Mouse (Mus musculus): ENCODE results near the gene Tns3. TPM values are rescaled to one million over a fixed set of nuclear protein-coding genes. Genes with fewer than 3 reads are reported as not detected.

Gene Tns3
- total RNA-seq (2015; ENCODE audit: low replicate concordance) (3.7 and 5.6 TPM in 2 replicates), total RNA-seq (2017; ENCODE audit: low replicate concordance) (2.2 and 4.8 TPM in 2 replicates)

GRCm38 (mm10) chr11:8664393-8664743 lies at the start of gene Tns3:
Gene Tns3, minus strand, starts transcription at chr11:8664535.
- ATAC-seq (replicated peaks; ENCODE audit: low FRiP score, poor library complexity, severe bottlenecking) = no peak

- ATAC-seq (replicated peaks; ENCODE audit: low FRiP score, poor library complexity, severe bottlenecking) = no peak
Measured at GRCm38 (mm10) chr11:8706246-8707041, 42.1 kb upstream of the Tns3 start.

- ATAC-seq (replicated peaks; ENCODE audit: low FRiP score, poor library complexity, severe bottlenecking) = no peak
Measured at GRCm38 (mm10) chr11:8705156-8705555, 40.8 kb upstream of the Tns3 start.

- no peak for ATAC-seq (replicated peaks; ENCODE audit: low FRiP score, poor library complexity, severe bottlenecking)
Measured at GRCm38 (mm10) chr11:8703876-8704275, 39.5 kb upstream of the Tns3 start.

GRCm38 (mm10) chr11:8702532-8702886 lies 38.2 kb upstream of the Tns3 start:
- ATAC-seq (replicated peaks; ENCODE audit: low FRiP score, poor library complexity, severe bottlenecking) = no peak

GRCm38 (mm10) chr11:8701845-8702531 lies 37.7 kb upstream of the Tns3 start:
- no peak for ATAC-seq (replicated peaks; ENCODE audit: low FRiP score, poor library complexity, severe bottlenecking)

- no peak for ATAC-seq (replicated peaks; ENCODE audit: low FRiP score, poor library complexity, severe bottlenecking)
Measured at GRCm38 (mm10) chr11:8701400-8701799, 37.1 kb upstream of the Tns3 start.

GRCm38 (mm10) chr11:8700641-8701221 lies 36.4 kb upstream of the Tns3 start:
- ATAC-seq (replicated peaks; ENCODE audit: low FRiP score, poor library complexity, severe bottlenecking) = no peak

GRCm38 (mm10) chr11:8699777-8700176 lies 35.4 kb upstream of the Tns3 start:
- ATAC-seq (replicated peaks; ENCODE audit: low FRiP score, poor library complexity, severe bottlenecking) = no peak

- ATAC-seq (replicated peaks; ENCODE audit: low FRiP score, poor library complexity, severe bottlenecking) = no peak
Measured at GRCm38 (mm10) chr11:8697670-8698069, 33.3 kb upstream of the Tns3 start.

GRCm38 (mm10) chr11:8694096-8694495 lies 29.8 kb upstream of the Tns3 start:
- ATAC-seq (replicated peaks; ENCODE audit: low FRiP score, poor library complexity, severe bottlenecking) = no peak

- ATAC-seq (replicated peaks; ENCODE audit: low FRiP score, poor library complexity, severe bottlenecking) = no peak
Measured at GRCm38 (mm10) chr11:8692536-8693471, 28.5 kb upstream of the Tns3 start.

- ATAC-seq (replicated peaks; ENCODE audit: low FRiP score, poor library complexity, severe bottlenecking) = no peak
Measured at GRCm38 (mm10) chr11:8692162-8692535, 27.8 kb upstream of the Tns3 start.

- ATAC-seq (replicated peaks; ENCODE audit: low FRiP score, poor library complexity, severe bottlenecking) = no peak
Measured at GRCm38 (mm10) chr11:8691605-8692004, 27.3 kb upstream of the Tns3 start.

- no peak for ATAC-seq (replicated peaks; ENCODE audit: low FRiP score, poor library complexity, severe bottlenecking)
Measured at GRCm38 (mm10) chr11:8690633-8691032, 26.3 kb upstream of the Tns3 start.

GRCm38 (mm10) chr11:8689515-8689914 lies 25.2 kb upstream of the Tns3 start:
- ATAC-seq (replicated peaks; ENCODE audit: low FRiP score, poor library complexity, severe bottlenecking) = no peak

GRCm38 (mm10) chr11:8688907-8689306 lies 24.6 kb upstream of the Tns3 start:
- ATAC-seq (replicated peaks; ENCODE audit: low FRiP score, poor library complexity, severe bottlenecking) = no peak

- no peak for ATAC-seq (replicated peaks; ENCODE audit: low FRiP score, poor library complexity, severe bottlenecking)
Measured at GRCm38 (mm10) chr11:8686501-8686900, 22.2 kb upstream of the Tns3 start.

GRCm38 (mm10) chr11:8686061-8686460 lies 21.7 kb upstream of the Tns3 start:
- ATAC-seq (replicated peaks; ENCODE audit: low FRiP score, poor library complexity, severe bottlenecking) = no peak

GRCm38 (mm10) chr11:8685195-8685594 lies 20.9 kb upstream of the Tns3 start:
- ATAC-seq (replicated peaks; ENCODE audit: low FRiP score, poor library complexity, severe bottlenecking) = no peak

Data from erythroblast, adult 5-6 weeks (primary cell).